Mouse (Mus musculus) ES-E14 (cell line): ENCODE data around the gene Prr15. TPM values are rescaled to one million over a fixed set of nuclear protein-coding genes. Genes with fewer than 3 reads are reported as not detected.

Experiments
- DNase-seq: peaks from one replicate; pipeline ENCODE4 v3.0.0-alpha.2; 2013; ENCODE audit warnings: low read depth, low spot score
- H3K27ac ChIP-seq: 2 replicates; pipeline ENCODE4 v1.5.1; 2012; ENCODE audit warnings: low read depth, mild to moderate bottlenecking, low read length, moderate library complexity, mixed read lengths; ENCODE audit not compliant: poor library complexity, insufficient read depth, severe bottlenecking
- H3K36me3 ChIP-seq: 2 replicates; pipeline ENCODE4 v1.6.1; 2012; ENCODE audit warnings: mild to moderate bottlenecking, low read length, moderate library complexity, mixed read lengths; ENCODE audit not compliant: control insufficient read depth, poor library complexity, insufficient read depth, severe bottlenecking
- H3K4me1 ChIP-seq, 2 experiments: fragments of 150-350 bp in 1 of 2; sonication (generic) in 1 of 2; 2 replicates each; pipeline ENCODE4 v1.6.1; 2012; ENCODE audit warnings: low read length in 2 of 2, mild to moderate bottlenecking in 1 of 2, mixed read lengths in 1 of 2; ENCODE audit not compliant: control insufficient read depth in 2 of 2, insufficient read depth in 2 of 2, poor library complexity in 1 of 2
- H3K4me3 ChIP-seq, 2 experiments: fragments of 150-350 bp in 1 of 2; sonication (generic) in 1 of 2; 2 replicates each; pipeline ENCODE4 v1.5.1; 2012; ENCODE audit warnings: low read length in 2 of 2, low read depth in 1 of 2, mild to moderate bottlenecking in 1 of 2, mixed read lengths in 1 of 2; ENCODE audit not compliant: insufficient read depth in 1 of 2, poor library complexity in 1 of 2, severe bottlenecking in 1 of 2
- H3K9ac ChIP-seq: 2 replicates; pipeline ENCODE4 v1.6.1; 2012; ENCODE audit warnings: low read depth, mild to moderate bottlenecking, low read length, mixed read lengths; ENCODE audit not compliant: poor library complexity, insufficient read depth, severe bottlenecking
- H3K9me3 ChIP-seq: fragments of 150-350 bp; sonication (generic); 2 replicates; pipeline ENCODE4 v1.6.1; 2012; ENCODE audit warnings: low read depth, mild to moderate bottlenecking, low read length; ENCODE audit not compliant: control insufficient read depth, insufficient read depth
- CHD2 ChIP-seq: IDR thresholded peaks from 2 replicates; pipeline ENCODE4 v1.6.1; 2014; ENCODE audit warnings: mild to moderate bottlenecking, low read depth, low read length, inconsistent platforms
- HCFC1 ChIP-seq: IDR thresholded peaks from 2 replicates; pipeline ENCODE4 v1.6.1; 2012; ENCODE audit warnings: low read length, inconsistent platforms, borderline replicate concordance; ENCODE audit not compliant: insufficient read depth
- MAFK ChIP-seq: IDR thresholded peaks from 2 replicates; pipeline ENCODE4 v1.6.1; 2014; ENCODE audit warnings: mild to moderate bottlenecking, low read depth, low read length, inconsistent platforms; ENCODE audit not compliant: insufficient read depth
- ZC3H11A ChIP-seq: IDR thresholded peaks from 2 replicates; pipeline ENCODE4 v1.6.1; 2012; ENCODE audit warnings: low read depth, mild to moderate bottlenecking, inconsistent platforms, low read length, borderline replicate concordance
- ZNF384 ChIP-seq: IDR thresholded peaks from 2 replicates; pipeline ENCODE4 v1.6.1; 2012; ENCODE audit warnings: low read depth, low read length, inconsistent platforms
- in situ Hi-C, 2 experiments: fragments of 600-800 bp; cut with MboI; formaldehyde crosslinking; loops; one replicate each; pipeline ENCODE4 v1.15.1; 2025; ENCODE audit warnings: low sequenced_read_pairs in 2 of 2, inconsistent platforms in 1 of 2; ENCODE audit not compliant: unreplicated experiment in 2 of 2
- total RNA-seq: library from RNA; depleted of rRNA; stranded (reverse); fragments of 300-350 nt; gene quantifications from 2 replicates; pipeline ENCODE4 v1.2.3, GENCODE M21; 2012

Gene Prr15
- total RNA-seq, 1 experiment: 0.36 TPM

- DNase-seq: no peak
- H3K4me3 ChIP-seq: no peak overlapping the region
- in situ Hi-C loops: no loop called here
- TF ChIP-seq ZNF384 (no peak), HCFC1 (no peak), CHD2 (no peak), MAFK (no peak), ZC3H11A (no peak)
- H3K9ac ChIP-seq: no peak overlapping the region
- no peaks in the 10 kb centered on the region for H3K9me3 ChIP-seq
- H3K27ac ChIP-seq: no peak overlapping the region
- H3K4me1 ChIP-seq: peaks cover 0 to 25% of the 10 kb centered on the region in 2 experiments; a peak in 3 of 4 replicates
- H3K36me3 ChIP-seq: no peaks in the 10 kb centered on the region; the same call in 1 of the 2 replicates
Measured at GRCm38 (mm10) chr6:54280248-54280647, 45.4 kb upstream of the Prr15 start.

DNA sequence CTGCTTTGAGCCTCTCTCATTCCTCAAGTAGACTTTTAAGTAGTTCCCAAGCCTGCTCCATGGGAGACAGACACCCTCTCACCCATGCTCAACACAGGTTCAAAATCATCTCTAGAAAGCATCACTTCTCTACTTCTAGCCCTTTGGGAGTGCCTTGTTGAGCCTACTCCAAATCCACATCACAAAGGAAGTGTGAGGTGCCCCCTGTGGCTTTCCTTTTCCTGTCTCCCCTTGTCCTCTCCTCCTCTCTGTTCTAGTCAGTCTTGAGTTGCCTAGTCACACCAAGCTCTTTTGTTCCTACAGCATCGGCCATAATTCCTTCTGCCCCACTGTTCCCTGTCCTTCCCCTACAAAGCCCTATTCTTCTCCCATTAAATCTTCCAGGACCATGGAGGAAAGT, 42.3 kb upstream of the Prr15 start:
- Histone ChIP-seq H3K4me3 (no peak overlapping the region), H3K36me3 (no peaks in the 10 kb centered on the region; the same call in 1 of the 2 replicates), H3K9me3 (no peaks in the 10 kb centered on the region), H3K4me1 (peaks cover 0 to 19% of the 10 kb centered on the region in 2 experiments; a peak in 3 of 4 replicates), H3K9ac (no peak overlapping the region), H3K27ac (no peak overlapping the region)
- no peak for TF ChIP-seq ZNF384
- no peak for TF ChIP-seq CHD2
- no peak for TF ChIP-seq ZC3H11A
- TF ChIP-seq HCFC1: no peak
- TF ChIP-seq MAFK: no peak
- in situ Hi-C loops: no loop called here
- DNase-seq: peak; percentile 64

- DNase-seq: no peak
- Histone ChIP-seq H3K9me3 (no peaks in the 10 kb centered on the region), H3K36me3 (no peaks in the 10 kb centered on the region; the same call in 1 of the 2 replicates), H3K27ac (no peak overlapping the region), H3K9ac (no peak overlapping the region), H3K4me3 (no peak overlapping the region), H3K4me1 (peaks cover 0 to 19% of the 10 kb centered on the region in 2 experiments; a peak in 3 of 4 replicates)
- in situ Hi-C loops: no loop called here
- no peak for TF ChIP-seq ZC3H11A
- TF ChIP-seq HCFC1: no peak
- no peak for TF ChIP-seq ZNF384
- TF ChIP-seq CHD2: no peak
- no peak for TF ChIP-seq MAFK
Measured at GRCm38 (mm10) chr6:54284167-54284711, 41.4 kb upstream of the Prr15 start.

GRCm38 (mm10) chr6:54286813-54287212, 38.8 kb upstream of the Prr15 start:
- Histone ChIP-seq H3K9ac (peak overlapping the region; percentile 4; the same call in 1 of the 2 replicates), H3K36me3 (no peaks in the 10 kb centered on the region; the same call in 1 of the 2 replicates), H3K4me3 (no peak overlapping the region), H3K9me3 (no peaks in the 10 kb centered on the region), H3K4me1 (peaks cover 0 to 15% of the 10 kb centered on the region in 2 experiments; a peak in 3 of 4 replicates), H3K27ac (no peak overlapping the region)
- TF ChIP-seq ZC3H11A (no peak), HCFC1 (no peak), CHD2 (no peak), MAFK (no peak), ZNF384 (no peak)
- in situ Hi-C loops: no loop called here
- DNase-seq: no peak
